Mouse (Mus musculus) brain, embryonic 14.5 days (tissue): ENCODE measurements around the gene 2610001J05Rik.

Experiments used
- CTCF ChIP-seq: fragments of 200-500 bp; IDR thresholded peaks from 2 replicates; pipeline ENCODE4 v1.5.1; 2012; ENCODE audit warnings: inconsistent platforms, mild to moderate bottlenecking, moderate library complexity, borderline replicate concordance; ENCODE audit not compliant: insufficient read depth, insufficient read length; ENCODE audit errors: extremely low read depth
- POLR2A ChIP-seq: fragments of 200-500 bp; IDR thresholded peaks from 2 replicates; pipeline ENCODE4 v1.6.1; 2012; ENCODE audit warnings: mild to moderate bottlenecking, inconsistent platforms, borderline replicate concordance; ENCODE audit not compliant: poor library complexity, insufficient read depth, insufficient read length, severe bottlenecking; ENCODE audit errors: extremely low read depth

- TF ChIP-seq POLR2A: no peak
- no peak for TF ChIP-seq CTCF
These were observed 38.6 kb upstream of the 2610001J05Rik start for GRCm38 (mm10) chr6:13909762-13910537.
